Mouse (Mus musculus) hindbrain, embryonic 14.5 days (tissue): ENCODE data around the gene Tut4. TPM values are rescaled to one million over a fixed set of nuclear protein-coding genes. Genes with fewer than 3 reads are reported as not detected.

Experiments used
- ATAC-seq: fragments of 200-750 bp; cut with Nextera tagmentation; 2 replicates; pipeline ENCODE4 v1.8.0; 2017; ENCODE audit warnings: moderate number of reproducible peaks, mild to moderate bottlenecking, moderate TSS enrichment, moderate library complexity; ENCODE audit not compliant: low FRiP score
- DNase-seq: peaks from one replicate; pipeline ENCODE4 v3.0.0-alpha.2; 2015; ENCODE audit warnings: low spot score
- H3K27ac ChIP-seq: fragments of 300-500 bp; sonication (generic); 2 replicates; pipeline ENCODE4 v1.5.1; 2014; ENCODE audit warnings: mild to moderate bottlenecking, moderate library complexity
- H3K27me3 ChIP-seq: fragments of 300-500 bp; sonication (generic); 2 replicates; pipeline ENCODE4 v1.6.1; 2014; ENCODE audit warnings: mild to moderate bottlenecking, low read length, mixed read lengths; ENCODE audit not compliant: control insufficient read depth, insufficient read depth
- H3K36me3 ChIP-seq: fragments of 300-500 bp; sonication (generic); replicated peaks from 2 replicates; pipeline ENCODE4 v1.6.1; 2014; ENCODE audit not compliant: control insufficient read depth, insufficient read depth
- H3K4me1 ChIP-seq: fragments of 300-500 bp; sonication (generic); replicated peaks from 2 replicates; pipeline ENCODE4 v1.6.1; 2014; ENCODE audit warnings: antibody characterized with exemption, low read length, mixed read lengths; ENCODE audit not compliant: control insufficient read depth, insufficient read depth
- H3K4me2 ChIP-seq: fragments of 300-500 bp; sonication (generic); replicated peaks from 2 replicates; pipeline ENCODE4 v1.6.1; 2014; ENCODE audit warnings: mild to moderate bottlenecking, moderate library complexity
- H3K4me3 ChIP-seq: fragments of 300-500 bp; sonication (generic); replicated peaks from 2 replicates; pipeline ENCODE4 v1.5.1; 2014; ENCODE audit warnings: mild to moderate bottlenecking, low read length
- H3K9ac ChIP-seq: fragments of 300-500 bp; sonication (generic); 2 replicates; pipeline ENCODE4 v1.6.1; 2014
- H3K9me3 ChIP-seq: fragments of 300-500 bp; sonication (generic); 2 replicates; pipeline ENCODE4 v1.6.1; 2016; ENCODE audit warnings: low read length; ENCODE audit not compliant: control insufficient read depth
- WGBS: fragments of 180-500 bp; shearing (Covaris S2); extraction: QIAGEN DNeasy Blood & Tissue Kit; methylation state at CpG from one replicate; pipeline ENCODE4 v1.1.7; 2014; 5-methylcytosine and 5-hydroxymethylcytosine counted together
- polyA plus RNA-seq: library from polyadenylated mRNA; unstranded; fragments of >200 nt; fragmentation: Nextera tagmentation; extraction: Ambion mirVana; gene quantifications from 2 replicates; pipeline ENCODE4 v1.2.1, GENCODE M21; 2014

Tut4 gene
- polyA plus RNA-seq, 1 experiment from 2014 or later: 54.8 TPM

DNA sequence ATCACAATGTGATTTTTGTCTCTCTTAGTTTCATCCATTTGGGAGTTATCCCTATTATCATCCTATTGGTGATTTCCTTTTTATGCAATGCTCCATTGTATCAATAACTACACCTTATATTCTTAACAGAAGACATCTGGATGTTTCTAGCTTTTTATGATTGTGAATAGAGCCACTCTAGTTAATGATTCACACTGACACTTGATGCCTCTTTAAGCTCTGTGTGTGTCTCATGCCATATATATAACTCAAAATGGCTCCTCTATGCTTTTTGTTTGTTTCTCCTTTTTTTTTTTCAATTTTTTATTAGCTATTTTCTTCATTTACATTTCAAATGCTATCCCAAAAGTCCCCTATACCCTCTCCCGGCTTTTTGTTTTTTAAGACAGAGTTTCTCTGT, 136.6 kb downstream of the Tut4 start:
- Histone ChIP-seq H3K27me3 (no peaks in the 10 kb centered on the region), H3K4me1 (no peaks in the 10 kb centered on the region), H3K9ac (no peak overlapping the region), H3K36me3 (no peaks in the 10 kb centered on the region), H3K4me3 (no peak overlapping the region), H3K27ac (no peak overlapping the region), H3K4me2 (no peak overlapping the region), H3K9me3 (no peaks in the 10 kb centered on the region)
- ATAC-seq (no peak), DNase-seq (no peak)
- WGBS: 89% methylated on average over 1 of the region's 1 CpGs

DNA sequence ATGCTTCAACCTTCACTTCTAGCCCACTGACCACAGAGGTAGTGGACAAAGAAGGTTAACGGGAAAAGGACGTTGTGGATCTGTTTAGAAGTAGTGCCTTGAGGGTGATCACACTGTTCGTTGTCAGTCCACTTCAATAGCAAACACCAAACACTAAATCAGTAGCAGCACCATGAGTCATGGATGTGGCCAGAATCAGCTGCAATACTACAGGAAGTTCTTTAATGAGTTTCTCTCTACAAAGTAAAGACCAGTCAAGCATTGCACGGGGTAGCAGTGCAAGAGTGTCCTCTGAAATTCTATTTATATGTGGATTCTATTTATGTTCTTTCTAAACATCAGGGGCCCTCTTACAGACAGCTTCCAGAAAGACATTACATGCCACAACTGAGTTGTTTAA, 139.1 kb downstream of the Tut4 start:
- no peaks in the 10 kb centered on the region for H3K27me3 ChIP-seq
- H3K4me2 ChIP-seq: no peak overlapping the region
- H3K9me3 ChIP-seq: no peaks in the 10 kb centered on the region
- H3K4me3 ChIP-seq: no peak overlapping the region
- no peak overlapping the region for H3K27ac ChIP-seq
- no peaks in the 10 kb centered on the region for H3K4me1 ChIP-seq
- WGBS: 94% methylated on average over 4 of the region's 4 CpGs
- no peak overlapping the region for H3K9ac ChIP-seq
- no peak for ATAC-seq
- H3K36me3 ChIP-seq: no peaks in the 10 kb centered on the region; the same call in 1 of the 2 replicates
- DNase-seq: no peak

DNA sequence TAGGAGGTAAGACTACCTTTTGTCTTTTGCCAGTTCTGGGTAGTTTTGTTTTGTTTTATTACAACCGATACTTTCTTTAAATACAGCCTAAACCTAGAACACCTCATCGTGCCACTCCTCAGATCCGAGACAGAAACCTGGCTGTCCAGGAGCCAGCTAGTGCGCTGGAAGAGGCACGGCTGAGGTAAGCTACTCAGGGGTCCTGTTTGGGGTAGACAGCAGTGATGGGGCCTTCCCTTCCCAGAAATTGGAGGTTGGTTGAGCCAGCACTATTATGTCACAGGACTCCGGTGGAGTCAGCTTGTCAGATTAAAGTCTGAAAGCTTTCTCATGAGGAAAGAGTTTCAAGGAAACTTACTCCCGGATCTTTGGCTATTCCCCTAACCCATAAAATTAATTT, 142.6 kb downstream of the Tut4 start:
- no peak overlapping the region for H3K4me3 ChIP-seq
- no peaks in the 10 kb centered on the region for H3K4me1 ChIP-seq
- H3K36me3 ChIP-seq: peaks cover 15% of the 10 kb centered on the region
- no peak overlapping the region for H3K27ac ChIP-seq
- no peaks in the 10 kb centered on the region for H3K9me3 ChIP-seq
- ATAC-seq (no peak), DNase-seq (no peak)
- H3K27me3 ChIP-seq: no peaks in the 10 kb centered on the region
- WGBS: 94% methylated on average over 7 of the region's 7 CpGs
- H3K9ac ChIP-seq: no peak overlapping the region
- no peak overlapping the region for H3K4me2 ChIP-seq

DNA sequence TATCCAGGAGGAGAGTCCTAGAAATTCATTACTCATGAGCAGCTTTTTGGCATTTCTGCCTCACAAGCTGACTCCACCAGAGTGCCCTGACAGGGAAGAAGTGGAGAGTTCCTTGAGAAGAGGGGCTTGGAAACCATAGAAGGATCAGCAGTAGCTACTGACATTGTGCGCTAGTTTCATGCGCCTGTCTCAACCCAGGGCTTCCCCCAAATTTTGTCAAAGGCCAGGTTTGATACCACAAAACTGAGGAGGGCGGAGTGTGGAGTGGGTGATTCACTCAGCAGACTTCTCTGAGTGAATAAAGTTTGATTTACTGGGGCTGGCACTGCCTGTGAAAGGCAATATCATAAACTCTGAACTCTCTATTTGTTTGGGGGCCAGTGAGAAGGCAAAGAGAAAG, 149.4 kb downstream of the Tut4 start:
- Histone ChIP-seq H3K4me1 (no peaks in the 10 kb centered on the region), H3K9ac (no peak overlapping the region), H3K9me3 (no peaks in the 10 kb centered on the region), H3K27ac (no peak overlapping the region), H3K27me3 (no peaks in the 10 kb centered on the region), H3K36me3 (peaks cover 15% of the 10 kb centered on the region), H3K4me3 (no peak overlapping the region), H3K4me2 (no peak overlapping the region)
- WGBS: 96% methylated on average over 3 of the region's 3 CpGs
- DNase-seq (no peak), ATAC-seq (no peak)

Other genes starting within 250 kb of the Tut4 start
- gene Zyg11a, start 241.4 kb upstream of the Tut4 start, polyA plus RNA-seq: not detected in 2 replicates
- 45.3 and 46.0 TPM in 2 replicates for gene Zyg11b, start 158.3 kb upstream of the Tut4 start, polyA plus RNA-seq
- gene Coa7, start 131.3 kb upstream of the Tut4 start, polyA plus RNA-seq: 43.8 and 47.9 TPM in 2 replicates
- 5.5 and 7.6 TPM in 2 replicates for gene Shisal2a, start 76.1 kb upstream of the Tut4 start, polyA plus RNA-seq
- 32.6 and 34.9 TPM in 2 replicates for gene Gpx7, start 52.5 kb upstream of the Tut4 start, polyA plus RNA-seq
- 77.0 and 79.6 TPM in 2 replicates for gene Prpf38a, start 119.9 kb downstream of the Tut4 start, polyA plus RNA-seq
- gene Orc1, start 120.0 kb downstream of the Tut4 start, polyA plus RNA-seq: 1.0 and 2.1 TPM in 2 replicates
- 15.5 and 17.6 TPM in 2 replicates for gene Cc2d1b, start 160.5 kb downstream of the Tut4 start, polyA plus RNA-seq